Mouse (Mus musculus) hindbrain, embryonic 11.5 days (tissue): Measurements from ENCODE around the gene Eif4e2. TPM values are rescaled to one million over a fixed set of nuclear protein-coding genes. Genes with fewer than 3 reads are reported as not detected.
A peak's percentile ranks its signal among the peaks of the same experiment; 100 is the strongest.

ENCODE experiments used
- ATAC-seq: fragments of 200-750 bp; cut with Nextera tagmentation; 2 replicates; pipeline ENCODE4 v1.8.0; 2017; ENCODE audit warnings: mild to moderate bottlenecking, moderate TSS enrichment, moderate library complexity; ENCODE audit not compliant: low FRiP score
- DNase-seq: peaks from one replicate; pipeline ENCODE4 v3.0.0-alpha.2; 2015; ENCODE audit warnings: low spot score
- H3K27ac ChIP-seq: fragments of 300-500 bp; sonication (generic); 2 replicates; pipeline ENCODE4 v1.5.1; 2014; ENCODE audit warnings: mild to moderate bottlenecking, low read depth, low read length
- H3K27me3 ChIP-seq: fragments of 300-500 bp; sonication (generic); 2 replicates; pipeline ENCODE4 v1.6.1; 2014; ENCODE audit warnings: mild to moderate bottlenecking, low read length, moderate library complexity, mixed read lengths; ENCODE audit not compliant: control insufficient read depth, insufficient read depth
- H3K36me3 ChIP-seq: fragments of 300-500 bp; sonication (generic); 2 replicates; pipeline ENCODE4 v1.6.1; 2014; ENCODE audit warnings: mild to moderate bottlenecking, low read length, moderate library complexity, mixed read lengths; ENCODE audit not compliant: control insufficient read depth, insufficient read depth
- H3K4me1 ChIP-seq: fragments of 300-500 bp; sonication (generic); replicated peaks from 2 replicates; pipeline ENCODE4 v1.6.1; 2014; ENCODE audit warnings: low read length, mixed read lengths; ENCODE audit not compliant: control insufficient read depth, insufficient read depth
- H3K4me2 ChIP-seq: fragments of 300-500 bp; sonication (generic); replicated peaks from 2 replicates; pipeline ENCODE4 v1.6.1; 2014; ENCODE audit warnings: mild to moderate bottlenecking, low read depth, low read length
- H3K4me3 ChIP-seq: fragments of 300-500 bp; sonication (generic); 2 replicates; pipeline ENCODE4 v1.5.1; 2014; ENCODE audit warnings: low read depth, low read length
- H3K9ac ChIP-seq: fragments of 300-500 bp; sonication (generic); 2 replicates; pipeline ENCODE4 v1.6.1; 2014; ENCODE audit warnings: low read depth, low read length
- H3K9me3 ChIP-seq: fragments of 300-500 bp; sonication (generic); 2 replicates; pipeline ENCODE4 v1.6.1; 2016; ENCODE audit warnings: low read length; ENCODE audit not compliant: control insufficient read depth
- WGBS: fragments of 180-500 bp; shearing (Covaris S2); extraction: QIAGEN DNeasy Blood & Tissue Kit; methylation state at CpG from one replicate; pipeline ENCODE4 v1.1.7; 2014; 5-methylcytosine and 5-hydroxymethylcytosine counted together
- polyA plus RNA-seq: library from polyadenylated mRNA; unstranded; fragments of >200 nt; fragmentation: Nextera tagmentation; extraction: Ambion mirVana; gene quantifications from 2 replicates; pipeline ENCODE4 v1.2.1, GENCODE M21; 2014

Eif4e2 gene
- polyA plus RNA-seq, 1 experiment from 2014 or later: 134 TPM

GRCm38 (mm10) chr1:87263796-87264133 lies 50.1 kb downstream of the Eif4e2 start:
- Histone ChIP-seq H3K4me3 (peak overlapping the region; percentile 47), H3K27me3 (peaks cover 53% of the 10 kb centered on the region), H3K4me1 (peaks cover 4% of the 10 kb centered on the region), H3K4me2 (peak overlapping the region; percentile 99), H3K36me3 (no peaks in the 10 kb centered on the region), H3K9ac (no peak overlapping the region), H3K27ac (no peak overlapping the region), H3K9me3 (no peaks in the 10 kb centered on the region)
- DNase-seq: no peak
- ATAC-seq: peak; percentile 40; the same call in 1 of the 2 replicates
- WGBS: 1% methylated on average over 12 of the region's 12 CpGs

GRCm38 (mm10) chr1:87264134-87265006 lies 50.7 kb downstream of the Eif4e2 start, which contains the start of gene Efhd1:
Gene Efhd1, plus strand, starts transcription at chr1:87264363.
- Histone ChIP-seq H3K4me2 (peak within 1 kb of the TSS; percentile 99), H3K9ac (peak within 1 kb of the TSS; percentile 55), H3K27ac (no peak within 1 kb of the TSS), H3K9me3 (no peaks in the 10 kb centered on the region), H3K4me3 (peak within 1 kb of the TSS; percentile 47), H3K36me3 (no peaks in the 10 kb centered on the region), H3K27me3 (peaks cover 53% of the 10 kb centered on the region), H3K4me1 (peaks cover 4% of the 10 kb centered on the region)
- ATAC-seq (peak; percentile 70), DNase-seq (peak; percentile 67)
- WGBS: under 1% methylated on average over 70 of the region's 70 CpGs

- Histone ChIP-seq H3K4me1 (peaks cover 4% of the 10 kb centered on the region), H3K36me3 (no peaks in the 10 kb centered on the region), H3K27me3 (peaks cover 53% of the 10 kb centered on the region), H3K4me2 (peak overlapping the region; percentile 99), H3K9ac (no peak overlapping the region), H3K9me3 (no peaks in the 10 kb centered on the region), H3K4me3 (peak overlapping the region; percentile 47), H3K27ac (no peak overlapping the region)
- DNase-seq (peak; percentile 49), ATAC-seq (no peak)
- WGBS: 0% methylated on average over 13 of the region's 13 CpGs
These were observed 51.5 kb downstream of the Eif4e2 start for GRCm38 (mm10) chr1:87265200-87265599.

GRCm38 (mm10) chr1:87266296-87267090 lies 52.8 kb downstream of the Eif4e2 start:
- ATAC-seq: no peak

GRCm38 (mm10) chr1:87270204-87270603 lies 56.5 kb downstream of the Eif4e2 start:
- H3K4me3 ChIP-seq: no peak overlapping the region
- H3K27me3 ChIP-seq: peaks cover 23% of the 10 kb centered on the region
- no peaks in the 10 kb centered on the region for H3K9me3 ChIP-seq
- 0 out of 2 replicates have a peak overlapping the region, but pooled peaks have one; percentile 24 for H3K27ac ChIP-seq
- ATAC-seq: no peak
- H3K9ac ChIP-seq: no peak overlapping the region
- no peak for DNase-seq
- WGBS: 28% methylated on average over 3 of the region's 3 CpGs
- peaks cover 8% of the 10 kb centered on the region; the same call in 1 of the 2 replicates for H3K4me1 ChIP-seq
- no peak overlapping the region for H3K4me2 ChIP-seq
- H3K36me3 ChIP-seq: no peaks in the 10 kb centered on the region

More at GRCm38 (mm10) chr1:87266296-87267090, 52.8 kb downstream of the Eif4e2 start:
- no peak overlapping the region for H3K27ac ChIP-seq
- WGBS: 30% methylated on average over 8 of the region's 8 CpGs
- H3K36me3 ChIP-seq: no peaks in the 10 kb centered on the region
- H3K27me3 ChIP-seq: peaks cover 55% of the 10 kb centered on the region
- no peak overlapping the region for H3K4me3 ChIP-seq
- H3K9me3 ChIP-seq: no peaks in the 10 kb centered on the region
- H3K9ac ChIP-seq: no peak overlapping the region
- peaks cover 12% of the 10 kb centered on the region for H3K4me1 ChIP-seq
- DNase-seq: no peak
- H3K4me2 ChIP-seq: no peak overlapping the region

GRCm38 (mm10) chr1:87270641-87271467 lies 57.1 kb downstream of the Eif4e2 start:
- WGBS: 7% methylated on average over 20 of the region's 20 CpGs
- Histone ChIP-seq H3K4me2 (no peak overlapping the region), H3K27me3 (peaks cover 17% of the 10 kb centered on the region), H3K36me3 (no peaks in the 10 kb centered on the region), H3K4me3 (no peak overlapping the region), H3K9me3 (no peaks in the 10 kb centered on the region), H3K4me1 (peaks cover 8% of the 10 kb centered on the region; the same call in 1 of the 2 replicates), H3K27ac (0 out of 2 replicates have a peak overlapping the region, but pooled peaks have one; percentile 24), H3K9ac (no peak overlapping the region)
- ATAC-seq (no peak), DNase-seq (peak; percentile 39)

GRCm38 (mm10) chr1:87271596-87271995 lies 57.9 kb downstream of the Eif4e2 start:
- H3K4me3 ChIP-seq: no peak overlapping the region
- WGBS: 78% methylated on average over 1 of the region's 1 CpGs
- peaks cover 9% of the 10 kb centered on the region for H3K27me3 ChIP-seq
- no peak overlapping the region for H3K27ac ChIP-seq
- H3K9ac ChIP-seq: no peak overlapping the region
- H3K36me3 ChIP-seq: no peaks in the 10 kb centered on the region
- H3K9me3 ChIP-seq: no peaks in the 10 kb centered on the region
- ATAC-seq: no peak
- H3K4me2 ChIP-seq: no peak overlapping the region
- DNase-seq: no peak
- peaks cover 8% of the 10 kb centered on the region; the same call in 1 of the 2 replicates for H3K4me1 ChIP-seq

GRCm38 (mm10) chr1:87272462-87272861 lies 58.7 kb downstream of the Eif4e2 start:
- Histone ChIP-seq H3K4me3 (no peak overlapping the region), H3K36me3 (no peaks in the 10 kb centered on the region), H3K9me3 (no peaks in the 10 kb centered on the region), H3K4me1 (peaks cover 8% of the 10 kb centered on the region; the same call in 1 of the 2 replicates), H3K4me2 (no peak overlapping the region), H3K27me3 (peaks cover 5% of the 10 kb centered on the region), H3K9ac (no peak overlapping the region), H3K27ac (no peak overlapping the region)
- DNase-seq: no peak
- WGBS: 81% methylated on average over 3 of the region's 3 CpGs
- ATAC-seq: no peak
